Mouse (Mus musculus) central nervous system, embryonic 11.5 days (tissue): ENCODE data around the gene Slc6a21. TPM values are rescaled to one million over a fixed set of nuclear protein-coding genes. Genes with fewer than 3 reads are reported as not detected.

Experiments used
- polyA plus RNA-seq: library from polyadenylated mRNA; depleted of rRNA; stranded (reverse); fragments of >200 nt; gene quantifications from 2 replicates; pipeline ENCODE4 v1.2.3, GENCODE M21; 2012; rRNA removed

The Slc6a21 gene
- not detected in 2 replicates for polyA plus RNA-seq

GRCm38 (mm10) chr7:45277136-45277760, at the start of gene Slc6a21:
TSS of gene Slc6a21 (plus strand) at chr7:45277513.

GRCm38 (mm10) chr7:45238723-45239496, 38.4 kb upstream of the Slc6a21 start, which contains the start of gene Cd37:
TSS of gene Cd37 (minus strand) at chr7:45239115.

GRCm38 (mm10) chr7:45240633-45241388, 36.5 kb upstream of the Slc6a21 start, which contains the start of gene Slc6a16:
TSS of gene Slc6a16 (plus strand) at chr7:45241085.

GRCm38 (mm10) chr7:45333431-45333982, 56.2 kb downstream of the Slc6a21 start, which contains the start of gene Trpm4:
TSS of gene Trpm4 (minus strand) at chr7:45333780.

GRCm38 (mm10) chr7:45335056-45335455, 57.7 kb downstream of the Slc6a21 start, which contains the start of gene Hrc:
TSS of gene Hrc (plus strand) at chr7:45335290.

Other genes starting within 250 kb of the Slc6a21 start
- 27.7 and 54.2 TPM in 2 replicates for gene Prr12, start 224.6 kb upstream of the Slc6a21 start, polyA plus RNA-seq
- 75.0 and 79.0 TPM in 2 replicates for gene Nosip, start 215.1 kb upstream of the Slc6a21 start, polyA plus RNA-seq
- gene Prrg2, start 214.8 kb upstream of the Slc6a21 start, polyA plus RNA-seq, result 18.9 and 28.4 TPM in 2 replicates
- 151 and 178 TPM in 2 replicates for gene Rcn3, start 185.3 kb upstream of the Slc6a21 start, polyA plus RNA-seq
- 9.6 and 15.3 TPM in 2 replicates for gene Fcgrt, start 173.7 kb upstream of the Slc6a21 start, polyA plus RNA-seq
- gene Rps11, start 153.1 kb upstream of the Slc6a21 start, polyA plus RNA-seq, result 695 and 927 TPM in 2 replicates
- 2,695 and 3,876 TPM in 2 replicates for gene Rpl13a, start 148.8 kb upstream of the Slc6a21 start, polyA plus RNA-seq
- gene Gm45713, start 141.3 kb upstream of the Slc6a21 start, polyA plus RNA-seq, result 0.05 and 0.52 TPM in 2 replicates
- gene Flt3l, start 141.1 kb upstream of the Slc6a21 start, polyA plus RNA-seq, result 4.8 and 5.5 TPM in 2 replicates
- gene Pih1d1, start 123.2 kb upstream of the Slc6a21 start, polyA plus RNA-seq, result 112 and 132 TPM in 2 replicates
- 31.7 and 34.0 TPM in 2 replicates for gene Aldh16a1, start 122.9 kb upstream of the Slc6a21 start, polyA plus RNA-seq
- 2.3 and 2.8 TPM in 2 replicates for gene Slc17a7, start 113.6 kb upstream of the Slc6a21 start, polyA plus RNA-seq
- gene Gfy, start 97.9 kb upstream of the Slc6a21 start, polyA plus RNA-seq, result 0.04 and 0.07 TPM in 2 replicates
- 0.26 TPM in 1 of 2 replicates, not detected in the other for gene Pth2, start 96.5 kb upstream of the Slc6a21 start, polyA plus RNA-seq
- 0.92 and 1.1 TPM in 2 replicates for gene Ccdc155, start 72.6 kb upstream of the Slc6a21 start, polyA plus RNA-seq
- 2.0 and 3.1 TPM in 2 replicates for gene Dkkl1, start 65.4 kb upstream of the Slc6a21 start, polyA plus RNA-seq
- 557 and 610 TPM in 2 replicates for gene Tead2, start 61.8 kb upstream of the Slc6a21 start, polyA plus RNA-seq
- 1.8 and 2.6 TPM in 2 replicates for gene Cd37, start 38.4 kb upstream of the Slc6a21 start, polyA plus RNA-seq
- gene Slc6a16, start 36.4 kb upstream of the Slc6a21 start, polyA plus RNA-seq, result 0.17 and 0.30 TPM in 2 replicates
- gene Trpm4, start 56.3 kb downstream of the Slc6a21 start, polyA plus RNA-seq, result 18.1 and 19.9 TPM in 2 replicates
- gene Hrc, start 57.8 kb downstream of the Slc6a21 start, polyA plus RNA-seq, result 1.7 and 4.2 TPM in 2 replicates
- gene Ppfia3, start 89.5 kb downstream of the Slc6a21 start, polyA plus RNA-seq, result 13.7 and 16.5 TPM in 2 replicates
- 3.5 and 3.6 TPM in 2 replicates for gene Lin7b, start 93.1 kb downstream of the Slc6a21 start, polyA plus RNA-seq
- gene Snrnp70, start 118.2 kb downstream of the Slc6a21 start, polyA plus RNA-seq, result 695 and 1,491 TPM in 2 replicates
- gene Kcna7, start 128.1 kb downstream of the Slc6a21 start, polyA plus RNA-seq, result 0.04 TPM in 1 of 2 replicates, not detected in the other
- 1.3 and 2.1 TPM in 2 replicates for gene Ntf5, start 136.2 kb downstream of the Slc6a21 start, polyA plus RNA-seq
- 0.16 TPM in 1 of 2 replicates, not detected in the other for gene Lhb, start 143.3 kb downstream of the Slc6a21 start, polyA plus RNA-seq
- 19.0 and 32.3 TPM in 2 replicates for gene Gys1, start 157.3 kb downstream of the Slc6a21 start, polyA plus RNA-seq
- gene Ruvbl2, start 160.6 kb downstream of the Slc6a21 start, polyA plus RNA-seq, result 154 and 206 TPM in 2 replicates
- 1,702 and 1,837 TPM in 2 replicates for gene Ftl1, start 182.4 kb downstream of the Slc6a21 start, polyA plus RNA-seq
- 146 and 199 TPM in 2 replicates for gene Bax, start 189.4 kb downstream of the Slc6a21 start, polyA plus RNA-seq
- gene Tulp2, start 204.4 kb downstream of the Slc6a21 start, polyA plus RNA-seq, result 0.24 and 0.80 TPM in 2 replicates
- gene Gm45808, start 209.3 kb downstream of the Slc6a21 start, polyA plus RNA-seq, result not detected in 2 replicates
- gene Dhdh, start 211.3 kb downstream of the Slc6a21 start, polyA plus RNA-seq, result 3.5 and 3.9 TPM in 2 replicates
- gene Nucb1, start 232.9 kb downstream of the Slc6a21 start, polyA plus RNA-seq, result 101 and 117 TPM in 2 replicates
- 14.8 and 20.2 TPM in 2 replicates for gene Ppp1r15a, start 248.8 kb downstream of the Slc6a21 start, polyA plus RNA-seq
- 1.8 and 4.0 TPM in 2 replicates for gene Plekha4, start 248.8 kb downstream of the Slc6a21 start, polyA plus RNA-seq